Mouse (Mus musculus) hindbrain, embryonic 10.5 days (tissue): ENCODE data around the gene Abhd14b. TPM values are rescaled to one million over a fixed set of nuclear protein-coding genes. Genes with fewer than 3 reads are reported as not detected.
A peak's percentile ranks its signal among the peaks of the same experiment; 100 is the strongest.

Experiments used
- DNase-seq: peaks from one replicate; pipeline ENCODE4 v3.0.0-alpha.2; 2017; ENCODE audit warnings: low spot score
- H3K27ac ChIP-seq: fragments of 300-500 bp; sonication (generic); 2 replicates; pipeline ENCODE4 v1.5.1; 2016; ENCODE audit warnings: mild to moderate bottlenecking, moderate library complexity
- H3K27me3 ChIP-seq: fragments of 300-500 bp; sonication (generic); 2 replicates; pipeline ENCODE4 v1.6.1; 2016; ENCODE audit warnings: mild to moderate bottlenecking; ENCODE audit not compliant: poor library complexity, insufficient read depth, severe bottlenecking
- H3K36me3 ChIP-seq: fragments of 300-500 bp; sonication (generic); 2 replicates; pipeline ENCODE4 v1.6.1; 2016; ENCODE audit warnings: mild to moderate bottlenecking, moderate library complexity
- H3K4me1 ChIP-seq: fragments of 300-500 bp; sonication (generic); replicated peaks from 2 replicates; pipeline ENCODE4 v1.6.1; 2016; ENCODE audit warnings: mild to moderate bottlenecking
- H3K4me3 ChIP-seq: fragments of 300-500 bp; sonication (generic); 2 replicates; pipeline ENCODE4 v1.5.1; 2016; ENCODE audit warnings: mild to moderate bottlenecking, moderate library complexity
- H3K9me3 ChIP-seq: fragments of 300-500 bp; sonication (generic); 2 replicates; pipeline ENCODE4 v1.6.1; 2016; ENCODE audit warnings: mild to moderate bottlenecking, moderate library complexity
- whole genome bisulfite sequencing: fragments of 180-500 bp; shearing (Covaris S2); methylation state at CpG from one replicate; pipeline ENCODE4 v1.1.7; 2016; 5-methylcytosine and 5-hydroxymethylcytosine counted together
- polyA plus RNA-seq: library from polyadenylated mRNA; unstranded; fragments of >200 nt; fragmentation: Nextera tagmentation; extraction: Ambion mirVana; gene quantifications from 2 replicates; pipeline ENCODE4 v1.2.1, GENCODE M21; 2016

Gene Abhd14b
- polyA plus RNA-seq, 1 experiment from 2014 or later = 6.0 TPM

- 78% methylated on average over 3 of the region's 3 CpGs for WGBS
Measured at GRCm38 (mm10) chr9:106412210-106412609, 35.0 kb upstream of the Abhd14b start.

GRCm38 (mm10) chr9:106413606-106414005 is 33.7 kb upstream of the Abhd14b start:
- Histone ChIP-seq H3K27ac (no peak overlapping the region), H3K9me3 (peaks cover 4% of the 10 kb centered on the region), H3K36me3 (no peaks in the 10 kb centered on the region), H3K4me1 (peaks cover 42% of the 10 kb centered on the region), H3K27me3 (peaks cover 7% of the 10 kb centered on the region; the same call in 1 of the 2 replicates), H3K4me3 (no peak overlapping the region)
- DNase-seq = no peak
- 83% methylated on average over 5 of the region's 5 CpGs for WGBS

More at GRCm38 (mm10) chr9:106412210-106412609, 35.0 kb upstream of the Abhd14b start:
- Histone ChIP-seq H3K27me3 (no peaks in the 10 kb centered on the region), H3K9me3 (peaks cover 4% of the 10 kb centered on the region), H3K4me1 (peaks cover 28% of the 10 kb centered on the region), H3K27ac (no peak overlapping the region), H3K36me3 (no peaks in the 10 kb centered on the region), H3K4me3 (no peak overlapping the region)
- no peak for DNase-seq

- Histone ChIP-seq H3K4me1 (peaks cover 58% of the 10 kb centered on the region), H3K9me3 (no peaks in the 10 kb centered on the region), H3K4me3 (no peak overlapping the region), H3K27me3 (peaks cover 15% of the 10 kb centered on the region), H3K27ac (no peak overlapping the region), H3K36me3 (no peaks in the 10 kb centered on the region)
- no peak for DNase-seq
- 87% methylated on average over 6 of the region's 6 CpGs for WGBS
Measured at GRCm38 (mm10) chr9:106416826-106417225, 30.4 kb upstream of the Abhd14b start.

- DNase-seq = peak; percentile 68
- peaks cover 15% of the 10 kb centered on the region for H3K27me3 ChIP-seq
- WGBS = 16% methylated on average over 29 of the region's 29 CpGs
- H3K27ac ChIP-seq = peak overlapping the region; percentile 82
- no peaks in the 10 kb centered on the region for H3K36me3 ChIP-seq
- peaks cover 51% of the 10 kb centered on the region for H3K4me1 ChIP-seq
- no peaks in the 10 kb centered on the region for H3K9me3 ChIP-seq
- peak overlapping the region; percentile 43 for H3K4me3 ChIP-seq
Measured at GRCm38 (mm10) chr9:106417841-106418625, 29.2 kb upstream of the Abhd14b start.

GRCm38 (mm10) chr9:106420608-106421007 is 26.7 kb upstream of the Abhd14b start:
- H3K4me1 ChIP-seq = peaks cover 49% of the 10 kb centered on the region

GRCm38 (mm10) chr9:106421033-106421864 is 26.0 kb upstream of the Abhd14b start:
- Histone ChIP-seq H3K36me3 (no peaks in the 10 kb centered on the region), H3K4me3 (peak overlapping the region; percentile 37), H3K27me3 (peaks cover 15% of the 10 kb centered on the region), H3K9me3 (no peaks in the 10 kb centered on the region), H3K27ac (peak overlapping the region; percentile 82), H3K4me1 (peaks cover 49% of the 10 kb centered on the region)
- no peak for DNase-seq
- 4% methylated on average over 18 of the region's 18 CpGs for WGBS

More at GRCm38 (mm10) chr9:106420608-106421007, 26.7 kb upstream of the Abhd14b start:
- no peaks in the 10 kb centered on the region for H3K36me3 ChIP-seq
- WGBS = 2% methylated on average over 2 of the region's 2 CpGs
- peaks cover 15% of the 10 kb centered on the region for H3K27me3 ChIP-seq
- peak; percentile 81 for DNase-seq
- H3K9me3 ChIP-seq = no peaks in the 10 kb centered on the region
- peak overlapping the region; percentile 82 for H3K27ac ChIP-seq
- H3K4me3 ChIP-seq = peak overlapping the region; percentile 37

GRCm38 (mm10) chr9:106421865-106422160 is 25.4 kb upstream of the Abhd14b start:
- Histone ChIP-seq H3K4me3 (peak overlapping the region; percentile 37), H3K27ac (peak overlapping the region; percentile 82), H3K4me1 (peaks cover 49% of the 10 kb centered on the region), H3K36me3 (no peaks in the 10 kb centered on the region), H3K27me3 (peaks cover 15% of the 10 kb centered on the region), H3K9me3 (no peaks in the 10 kb centered on the region)
- 0% methylated on average over 3 of the region's 3 CpGs for WGBS
- DNase-seq = peak; percentile 90

GRCm38 (mm10) chr9:106428719-106429220 is 18.5 kb upstream of the Abhd14b start:
- Histone ChIP-seq H3K36me3 (peaks cover 36% of the 10 kb centered on the region), H3K4me1 (peaks cover 20% of the 10 kb centered on the region), H3K4me3 (peak overlapping the region; percentile 91), H3K9me3 (no peaks in the 10 kb centered on the region), H3K27ac (peak overlapping the region; percentile 97), H3K27me3 (no peaks in the 10 kb centered on the region)
- WGBS = 23% methylated on average over 11 of the region's 11 CpGs
- DNase-seq = no peak

GRCm38 (mm10) chr9:106429221-106430014 is 17.8 kb upstream of the Abhd14b start, which contains the start of gene Rpl29:
TSS of gene Rpl29 (plus strand) at chr9:106429454.
- Histone ChIP-seq H3K27ac (peak within 1 kb of the TSS; percentile 97), H3K4me3 (peak within 1 kb of the TSS; percentile 91), H3K36me3 (peaks cover 43% of the 10 kb centered on the region), H3K27me3 (no peaks in the 10 kb centered on the region), H3K9me3 (no peaks in the 10 kb centered on the region), H3K4me1 (peaks cover 20% of the 10 kb centered on the region)
- DNase-seq = peak; percentile 95
- WGBS = under 1% methylated on average over 55 of the region's 55 CpGs

GRCm38 (mm10) chr9:106430015-106430264 is 17.3 kb upstream of the Abhd14b start:
- Histone ChIP-seq H3K27ac (peak overlapping the region; percentile 97), H3K4me3 (peak overlapping the region; percentile 91), H3K9me3 (no peaks in the 10 kb centered on the region), H3K4me1 (peaks cover 25% of the 10 kb centered on the region), H3K27me3 (no peaks in the 10 kb centered on the region), H3K36me3 (peaks cover 48% of the 10 kb centered on the region)
- WGBS = 7% methylated on average over 4 of the region's 4 CpGs
- DNase-seq = no peak

- Histone ChIP-seq H3K36me3 (peaks cover 56% of the 10 kb centered on the region), H3K9me3 (no peaks in the 10 kb centered on the region), H3K4me1 (peaks cover 47% of the 10 kb centered on the region), H3K4me3 (no peak overlapping the region), H3K27ac (peak overlapping the region; percentile 29; the same call in 1 of the 2 replicates), H3K27me3 (no peaks in the 10 kb centered on the region)
- WGBS = 80% methylated on average over 7 of the region's 7 CpGs
- DNase-seq = no peak
Measured at GRCm38 (mm10) chr9:106433389-106433788, 13.9 kb upstream of the Abhd14b start.

- Histone ChIP-seq H3K4me1 (peaks cover 38% of the 10 kb centered on the region), H3K36me3 (peaks cover 42% of the 10 kb centered on the region), H3K9me3 (no peaks in the 10 kb centered on the region), H3K27ac (no peak overlapping the region), H3K4me3 (no peak overlapping the region), H3K27me3 (no peaks in the 10 kb centered on the region)
- DNase-seq = no peak
- 86% methylated on average over 9 of the region's 9 CpGs for WGBS
Measured at GRCm38 (mm10) chr9:106436566-106436965, 10.7 kb upstream of the Abhd14b start.
